Mouse (Mus musculus) adrenal gland, postnatal 4 days (tissue): ENCODE results near the gene Stard13. TPM values are rescaled to one million over a fixed set of nuclear protein-coding genes. Genes with fewer than 3 reads are reported as not detected.

ENCODE experiments used
- DNase-seq, 2 experiments: peaks; one replicate each; pipeline ENCODE4 v3.0.0; 2021 to 2022; ENCODE audit warnings: low spot score in 2 of 2, mixed read lengths in 2 of 2
- total RNA-seq, 2 experiments: library from RNA; stranded (reverse); gene quantifications; 2 replicates each; pipeline ENCODE4 v1.2.3; 2021

The Stard13 gene
- total RNA-seq, 2 experiments from 2014 or later, result 22.6 to 26.6 TPM

DNA sequence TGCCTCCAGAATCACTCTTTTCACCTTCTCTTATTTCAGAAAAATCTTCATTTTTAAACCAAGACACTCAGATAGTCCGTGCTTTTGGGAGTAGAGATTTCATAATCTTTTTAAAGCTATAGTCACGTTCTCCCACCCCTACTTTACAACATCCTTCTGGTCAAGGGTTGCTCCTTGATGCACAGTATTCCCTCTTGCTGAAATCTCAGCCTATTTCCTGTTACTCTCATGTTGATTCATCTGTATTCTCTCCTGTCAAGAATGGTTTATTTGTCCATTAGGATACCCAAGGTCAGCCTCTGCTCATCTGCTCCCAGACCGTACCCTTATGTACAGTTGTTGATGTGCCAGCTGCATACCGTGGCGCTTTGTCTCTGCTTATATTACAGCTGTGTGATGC lies 89.7 kb downstream of the Stard13 start:
- DNase-seq, result no peak

DNA sequence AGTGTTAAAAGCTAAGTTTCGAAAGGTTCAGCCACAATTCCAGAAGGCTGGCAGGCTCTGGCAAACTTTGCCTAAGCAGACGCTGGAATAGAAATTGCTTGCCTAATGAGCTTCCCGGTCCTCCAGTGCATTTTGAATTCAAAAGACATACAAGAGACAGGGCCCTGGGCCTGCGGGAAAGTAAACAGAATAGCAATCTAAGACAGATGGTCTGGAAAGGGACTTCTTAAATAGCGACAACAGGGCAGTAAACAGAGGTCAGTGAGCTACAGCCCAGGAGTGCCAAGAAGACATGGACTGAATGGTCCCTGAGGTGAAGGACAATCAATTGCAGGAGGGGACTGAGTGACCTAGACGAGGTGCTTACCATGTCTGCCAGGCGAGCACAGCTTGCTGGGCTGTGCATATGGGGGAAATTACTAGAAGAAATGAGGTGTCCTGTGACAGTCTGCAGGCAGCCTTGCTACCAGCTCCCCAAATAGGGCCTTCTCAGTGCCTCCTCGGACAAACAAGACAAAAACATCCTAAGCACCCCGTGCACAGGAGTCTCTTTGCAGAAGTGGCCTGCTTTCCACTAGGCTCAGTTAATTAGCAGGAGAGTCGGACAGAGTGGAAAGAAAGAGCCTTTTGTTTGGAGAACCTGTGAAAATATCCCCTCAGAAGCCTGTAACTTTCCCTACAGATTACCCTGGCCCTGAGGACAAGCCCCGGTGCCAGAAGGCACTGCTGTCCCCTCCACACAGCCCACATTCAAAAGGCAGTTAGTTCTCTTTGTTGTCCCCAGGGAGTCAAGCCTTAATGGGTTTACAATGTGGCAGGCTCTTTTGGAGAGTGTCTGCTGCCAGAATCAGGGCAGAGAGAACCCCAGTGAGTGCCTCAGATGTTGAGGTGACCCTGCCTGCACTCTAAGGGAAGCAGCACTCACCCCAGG lies 90.7 kb downstream of the Stard13 start:
- DNase-seq, result no peak

DNA sequence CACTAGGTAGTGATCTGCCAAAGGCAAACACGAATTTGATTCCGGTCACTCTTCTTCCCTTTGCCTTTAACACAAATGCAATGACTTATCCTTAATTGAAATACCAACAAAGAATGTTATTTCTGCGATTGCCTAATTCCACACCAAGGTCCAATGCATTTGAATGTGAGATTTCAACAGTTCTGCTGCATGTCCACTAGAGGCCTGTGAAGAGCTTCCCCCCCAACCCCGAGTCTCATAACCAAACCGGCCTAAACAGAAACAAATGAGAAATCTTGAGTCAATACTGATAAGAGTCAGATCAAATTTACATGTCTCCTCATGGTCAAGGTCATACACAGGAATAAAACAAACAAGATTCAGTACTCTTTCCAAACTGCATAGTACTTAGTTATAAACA lies 91.4 kb downstream of the Stard13 start:
- DNase-seq, result no peak

DNA sequence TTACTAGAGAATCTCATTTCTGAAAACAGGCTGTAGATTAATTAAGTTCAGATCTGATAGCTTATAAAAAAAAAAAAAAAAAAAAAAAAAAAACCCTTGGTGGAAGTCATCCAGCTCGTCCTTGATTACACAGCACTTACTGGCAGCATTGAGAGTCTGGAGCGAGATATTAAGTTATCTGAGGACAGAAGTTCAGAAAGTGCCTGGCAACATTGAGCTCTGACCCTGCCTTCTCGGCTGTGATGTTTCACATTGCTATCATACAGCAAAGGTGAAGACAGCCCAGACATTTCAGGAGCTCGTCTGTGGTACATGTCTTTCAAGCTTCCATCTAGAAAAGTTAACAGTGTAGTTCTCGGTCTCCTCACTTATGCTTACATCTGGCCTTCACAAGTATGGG lies 95.7 kb downstream of the Stard13 start:
- DNase-seq, result no peak

DNA sequence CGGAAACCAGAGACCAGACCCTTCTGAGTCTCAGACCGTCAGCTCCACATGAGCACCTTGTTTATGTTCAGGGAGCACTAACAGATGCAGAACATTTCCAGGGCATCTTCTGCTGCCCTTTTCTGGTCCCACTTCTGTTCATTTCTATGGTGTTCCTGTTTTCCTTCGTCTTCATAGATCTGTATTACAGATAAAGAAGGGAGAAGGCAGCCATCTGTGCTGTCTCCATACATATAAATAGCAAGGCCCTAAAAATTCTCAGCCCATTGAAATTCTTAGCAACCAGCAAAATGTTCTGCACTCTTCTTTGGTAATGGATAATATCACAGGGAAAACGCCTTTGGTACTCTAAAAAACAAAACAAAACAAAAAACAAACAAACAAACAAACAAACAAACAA lies 96.3 kb downstream of the Stard13 start:
- DNase-seq, result no peak

DNA sequence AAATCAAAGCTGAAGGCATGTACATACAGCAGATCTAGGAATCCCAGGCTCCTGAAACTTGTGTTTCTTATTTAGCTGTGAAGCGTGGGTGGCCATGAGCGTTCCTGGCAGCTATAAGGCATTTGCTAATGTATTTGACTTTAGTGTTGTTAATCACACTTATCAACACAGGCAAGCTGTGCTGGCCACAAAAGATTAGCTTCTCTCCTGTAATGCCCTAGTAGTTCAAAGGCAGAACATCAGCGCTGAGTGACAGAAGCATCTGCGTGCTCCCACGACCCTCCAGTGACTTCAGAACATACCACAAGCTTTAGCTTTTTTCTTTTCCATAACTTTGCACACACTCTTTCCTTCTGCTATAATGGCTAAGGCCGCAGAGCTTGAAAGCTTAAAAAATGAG lies 97.7 kb downstream of the Stard13 start:
- DNase-seq, result no peak

DNA sequence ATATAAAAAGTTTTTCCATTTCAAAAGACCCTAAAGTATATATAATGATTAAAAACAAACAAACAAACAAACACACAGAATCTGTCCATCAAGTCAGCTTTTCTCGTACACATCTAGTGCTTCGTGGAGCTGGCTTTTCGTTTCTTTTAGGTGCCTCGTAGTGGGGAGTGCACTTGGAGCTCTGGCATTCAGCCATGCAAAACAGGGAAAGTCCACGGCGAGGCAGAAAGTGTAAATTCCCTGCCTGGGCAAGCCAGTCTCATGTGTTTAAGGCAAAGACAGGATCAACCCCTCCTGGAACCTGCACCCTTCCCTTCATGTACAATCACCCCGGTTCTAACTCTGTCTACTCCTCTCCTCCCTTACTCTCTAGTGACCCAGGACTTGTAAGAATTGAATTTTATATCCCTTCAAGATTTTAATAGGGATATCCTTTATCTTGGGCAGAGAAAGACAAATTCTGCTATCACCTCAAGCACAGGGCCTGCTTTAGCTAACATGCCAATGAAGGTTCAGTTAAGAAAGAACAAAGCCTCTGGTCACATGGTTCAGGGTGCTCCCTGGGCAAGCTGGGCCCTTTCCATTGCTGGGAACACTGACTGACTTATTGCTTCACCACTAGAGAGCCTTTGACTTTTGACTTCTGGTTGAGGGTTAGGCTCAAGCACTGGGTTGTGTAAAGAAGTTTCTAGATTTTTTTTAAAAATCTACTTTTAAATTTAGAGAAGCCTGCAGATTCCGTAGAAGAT lies 98.4 kb downstream of the Stard13 start:
- no peak for DNase-seq

DNA sequence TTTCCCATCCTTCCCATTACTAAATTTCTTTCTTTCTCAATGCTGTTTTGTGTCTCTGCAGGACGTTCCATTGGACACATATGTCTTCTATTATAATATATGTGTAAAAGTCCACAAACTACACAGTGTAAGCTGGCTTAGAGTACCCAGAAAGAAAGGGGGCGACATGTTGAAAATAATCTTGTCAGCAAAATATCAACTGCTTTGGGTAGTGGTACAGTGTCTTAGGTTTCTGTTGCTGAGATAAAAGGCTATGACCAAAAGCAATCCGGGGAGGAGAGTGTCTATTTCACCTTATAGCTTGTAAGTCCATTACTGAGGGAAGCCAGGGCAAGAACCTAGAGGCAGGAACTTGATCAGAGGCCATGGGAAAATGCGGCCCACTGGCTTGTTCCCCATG lies 99.4 kb downstream of the Stard13 start:
- DNase-seq, result no peak

DNA sequence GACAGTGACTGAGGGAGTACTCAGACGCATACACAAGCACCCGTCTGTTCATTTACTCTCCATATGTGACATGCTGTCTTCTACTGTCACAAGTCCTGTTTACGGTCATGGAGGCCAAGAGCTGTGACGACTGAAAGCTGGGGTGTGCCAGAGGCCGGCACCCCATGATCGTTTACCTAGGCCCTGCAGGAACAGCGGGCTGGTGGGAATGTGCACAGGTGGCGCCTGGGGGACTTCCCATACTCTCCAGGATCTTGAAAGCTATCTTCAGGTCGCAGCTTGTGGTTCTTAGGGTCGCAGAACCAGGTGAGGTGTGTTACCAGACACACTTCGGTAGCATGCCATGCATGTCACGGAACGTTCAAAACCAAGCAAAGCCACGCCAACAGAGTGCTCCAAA lies 99.9 kb downstream of the Stard13 start:
- DNase-seq, result no peak

DNA sequence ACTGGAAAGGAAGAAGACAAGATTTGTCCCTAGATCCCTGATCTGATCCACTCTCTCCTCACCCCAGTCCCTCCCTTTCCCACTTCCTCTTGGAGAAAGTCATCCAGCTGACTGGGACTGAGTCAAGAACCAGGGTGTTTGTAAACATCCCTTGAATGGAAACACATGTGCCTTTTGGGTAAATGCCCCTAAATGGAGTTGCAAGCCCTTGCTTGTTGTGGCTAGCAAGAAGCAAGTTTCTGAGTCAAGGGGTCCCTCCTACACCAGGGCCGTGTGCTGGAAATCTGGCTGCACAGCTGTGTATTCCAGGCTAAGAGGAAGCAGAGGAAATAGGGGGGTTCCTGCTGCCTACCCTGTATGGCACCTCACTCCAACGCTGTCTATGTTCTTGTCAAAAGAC lies 103.9 kb downstream of the Stard13 start:
- no peak for DNase-seq

DNA sequence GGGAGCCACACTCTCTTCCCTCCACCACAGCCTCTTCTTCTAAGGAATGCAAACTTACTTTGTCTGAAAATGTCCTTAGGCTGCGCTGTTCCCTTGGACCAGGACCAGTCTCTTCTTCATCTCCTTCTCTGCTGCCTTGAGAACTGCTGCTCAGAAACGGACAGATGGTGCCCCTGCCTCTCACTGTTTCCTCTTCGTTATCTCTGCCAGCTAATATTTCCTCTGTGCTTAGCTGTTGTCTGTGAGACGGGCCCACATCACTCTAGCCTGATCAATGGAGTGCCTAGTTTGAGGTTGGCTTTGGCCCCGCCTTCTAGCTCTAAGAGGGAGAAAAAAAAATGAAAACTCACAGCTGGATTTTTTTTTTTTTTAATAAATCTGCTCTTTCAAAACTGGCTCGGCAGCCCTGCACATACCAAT lies 106.3 kb downstream of the Stard13 start:
- DNase-seq, result no peak

DNA sequence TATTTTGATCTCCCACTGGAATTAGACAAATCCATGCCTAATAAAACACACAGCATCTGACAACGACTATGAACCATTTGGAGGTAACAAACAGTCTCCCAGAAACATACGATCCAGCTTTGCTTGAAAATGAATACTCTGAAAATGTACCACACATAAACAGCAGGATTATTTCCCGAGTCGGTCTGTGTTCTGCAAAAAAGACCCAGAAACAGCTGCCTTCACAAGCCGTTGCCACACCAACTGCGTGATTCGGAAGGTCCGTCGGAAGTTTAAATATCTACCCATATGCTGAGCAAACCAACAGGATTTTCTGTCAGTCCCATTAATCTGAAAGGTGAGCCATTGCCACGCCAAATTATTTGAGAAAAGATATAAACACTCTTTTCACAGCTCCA lies 107.0 kb downstream of the Stard13 start:
- DNase-seq, result no peak

DNA sequence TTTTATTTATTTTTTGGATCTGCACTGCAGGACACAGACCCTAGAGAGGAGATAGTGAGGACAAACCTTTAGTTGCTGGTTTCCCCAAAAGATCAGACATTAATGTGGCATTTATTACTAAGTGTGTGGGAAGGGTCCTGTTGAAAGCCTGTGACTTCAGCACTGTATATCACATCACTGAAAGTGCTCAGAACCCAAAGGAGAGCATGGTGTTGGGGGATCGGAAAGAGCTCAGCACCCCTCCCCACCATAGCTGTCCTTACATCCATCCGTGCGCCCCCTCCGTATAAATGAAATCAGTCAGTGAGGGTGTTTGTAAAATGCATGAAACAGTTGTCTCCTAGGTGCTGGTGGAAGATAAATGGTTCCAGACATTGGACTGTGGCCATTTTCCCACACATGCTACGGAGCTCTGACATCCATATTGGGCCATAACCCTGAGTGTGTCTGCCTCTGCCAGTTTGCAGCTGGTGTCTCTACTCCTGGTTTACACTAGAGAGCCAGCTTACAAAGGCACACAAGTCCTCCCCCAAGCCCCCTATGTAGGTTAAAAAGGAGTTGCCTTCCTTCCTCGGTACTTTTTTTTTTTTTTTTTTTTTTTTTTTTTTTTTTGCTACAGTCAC lies 107.5 kb downstream of the Stard13 start:
- no peak for DNase-seq

DNA sequence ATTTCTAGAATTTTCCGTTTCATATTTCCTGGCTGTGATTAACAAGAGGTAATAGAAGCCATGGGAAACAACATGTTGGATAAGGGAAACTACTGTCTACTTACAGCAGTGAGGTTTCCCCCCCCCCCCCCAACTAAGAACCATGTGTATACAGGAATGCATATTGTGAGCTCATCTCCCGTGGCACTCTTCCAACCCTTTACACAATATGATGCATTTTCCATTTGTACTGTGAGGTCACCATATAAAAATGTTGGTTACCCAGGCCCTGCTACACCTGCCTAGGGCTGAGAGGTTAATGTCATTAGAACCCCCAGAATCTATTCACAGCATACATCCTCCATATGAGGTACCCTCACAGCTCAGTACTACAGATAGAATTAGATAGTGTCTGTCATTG lies 115.8 kb downstream of the Stard13 start:
- no peak for DNase-seq

DNA sequence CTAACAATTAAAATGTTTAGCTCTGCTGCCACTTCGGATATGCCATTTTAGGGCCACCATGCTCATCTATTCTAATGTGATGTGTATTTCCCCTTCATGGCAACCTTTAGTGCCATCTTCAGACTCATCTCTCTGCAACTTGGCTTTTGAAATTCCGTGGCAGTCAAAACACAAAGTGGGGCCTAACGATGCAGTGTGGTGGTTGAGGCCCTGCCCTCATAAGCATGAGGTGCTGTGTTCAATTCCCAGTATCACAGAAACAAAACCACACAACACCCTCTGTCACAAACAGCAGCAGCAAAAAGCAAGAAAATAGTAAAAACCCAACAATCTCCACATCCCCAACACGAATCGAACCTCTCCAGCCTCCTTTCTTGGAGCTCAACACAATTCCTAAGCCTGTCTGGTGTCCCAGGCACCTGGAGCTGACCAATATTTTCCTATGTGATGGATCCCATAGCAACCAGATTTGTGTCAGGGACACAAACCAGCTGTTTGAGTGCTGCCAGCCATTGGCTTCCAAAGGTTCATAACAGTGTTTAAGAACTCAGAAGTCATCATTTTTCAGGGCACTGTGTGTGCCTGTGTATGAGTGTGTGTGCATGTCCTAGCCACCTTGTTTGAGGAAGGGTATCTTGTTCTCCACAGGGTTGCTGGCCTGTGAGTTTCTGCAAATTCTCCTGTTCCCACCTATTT lies 117.3 kb downstream of the Stard13 start:
- no peak for DNase-seq

DNA sequence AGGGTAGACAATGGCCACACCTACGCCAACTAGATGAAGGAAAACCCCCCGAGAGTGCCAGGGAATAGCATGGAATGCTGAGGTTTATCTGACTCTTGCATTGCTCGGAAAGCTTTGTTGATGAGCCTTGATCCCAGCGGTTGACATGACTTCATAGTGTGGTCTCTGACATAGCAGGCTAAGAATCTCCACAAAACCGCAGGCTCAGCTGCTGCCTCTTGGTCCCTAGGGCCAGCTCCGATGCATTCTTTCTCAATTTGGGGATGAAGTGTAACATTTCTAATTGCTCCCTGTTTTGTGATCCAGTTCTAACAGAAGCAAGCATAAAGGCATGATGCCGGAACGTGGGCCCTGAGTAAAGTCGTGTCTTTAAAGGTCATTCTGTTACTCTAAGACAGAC lies 120.9 kb downstream of the Stard13 start:
- no peak for DNase-seq

DNA sequence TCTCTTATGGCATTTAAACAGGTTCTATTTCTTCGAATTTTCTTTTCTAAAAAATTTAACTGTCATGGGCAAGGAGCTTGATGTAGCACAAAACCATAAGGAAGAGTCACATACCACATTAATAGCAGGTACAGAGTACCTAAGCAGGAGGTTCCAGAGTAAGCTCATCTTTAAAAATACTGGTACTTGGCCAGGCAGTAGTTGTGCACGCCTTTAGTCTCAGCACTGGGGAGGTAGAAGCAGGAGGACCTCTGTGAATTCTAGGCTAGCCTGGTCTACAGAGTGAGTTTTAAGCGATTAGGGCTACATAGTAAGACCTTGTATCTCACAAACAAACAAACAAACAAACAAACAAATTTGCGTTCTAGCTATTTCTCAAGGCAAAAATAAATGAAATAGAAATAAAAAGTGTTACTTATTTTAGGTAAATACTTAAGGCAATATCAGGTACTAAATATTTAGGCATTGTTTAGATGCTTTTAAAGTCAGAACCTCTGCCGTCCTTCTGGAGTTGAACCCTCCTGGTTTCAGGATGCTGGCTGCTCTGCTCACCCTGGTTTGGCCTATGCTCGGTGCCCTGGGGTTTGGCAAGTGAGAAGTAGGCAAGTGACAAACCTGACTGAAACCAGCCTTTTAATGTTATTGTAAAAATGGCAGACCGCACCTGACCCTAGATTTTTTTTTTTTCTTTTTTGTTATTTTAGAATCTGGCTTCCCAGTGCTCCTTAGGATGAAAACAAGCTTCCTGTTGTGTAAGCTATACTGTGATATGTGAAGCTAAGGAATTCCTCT lies 122.4 kb downstream of the Stard13 start:
- no peak for DNase-seq

DNA sequence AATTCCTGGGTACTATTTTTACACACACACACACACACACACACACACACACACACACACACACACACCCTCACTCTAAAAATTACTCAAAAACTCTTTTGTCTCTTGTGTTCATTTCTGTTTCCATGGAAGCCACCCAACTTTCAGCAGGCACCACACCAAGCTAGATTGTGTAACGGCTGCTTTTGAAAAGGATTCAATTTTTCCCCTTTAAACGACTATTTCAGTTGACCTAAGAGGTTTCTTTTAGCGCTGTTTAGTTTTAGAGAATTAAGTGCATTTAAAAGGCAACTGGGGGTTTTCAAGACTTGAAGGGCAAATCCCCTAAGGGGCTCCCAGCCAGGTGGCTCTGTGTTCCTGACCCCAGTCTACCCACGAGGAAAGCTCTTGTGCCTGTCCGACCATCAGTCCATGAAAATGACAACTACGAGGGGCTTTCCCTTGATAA lies 123.2 kb downstream of the Stard13 start:
- no peak for DNase-seq

DNA sequence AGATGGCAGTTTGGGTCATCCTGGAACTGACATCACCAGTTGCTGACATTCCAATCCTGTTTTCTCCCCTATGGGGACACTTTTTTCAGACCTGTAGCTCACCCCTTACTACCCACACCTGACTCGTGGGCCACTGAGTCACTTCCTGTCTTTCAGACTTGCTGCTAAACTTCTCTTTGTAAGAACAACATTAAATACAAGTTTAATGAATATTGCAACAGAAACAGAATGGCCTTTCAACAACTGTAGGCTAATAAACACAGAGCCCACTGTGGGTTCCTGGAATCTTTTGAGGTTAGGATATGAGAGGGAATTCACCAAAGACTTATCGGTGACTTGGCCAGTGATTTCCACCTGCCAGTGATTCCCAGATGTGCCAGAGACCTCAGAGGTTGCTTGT lies 123.8 kb downstream of the Stard13 start:
- no peak for DNase-seq

DNA sequence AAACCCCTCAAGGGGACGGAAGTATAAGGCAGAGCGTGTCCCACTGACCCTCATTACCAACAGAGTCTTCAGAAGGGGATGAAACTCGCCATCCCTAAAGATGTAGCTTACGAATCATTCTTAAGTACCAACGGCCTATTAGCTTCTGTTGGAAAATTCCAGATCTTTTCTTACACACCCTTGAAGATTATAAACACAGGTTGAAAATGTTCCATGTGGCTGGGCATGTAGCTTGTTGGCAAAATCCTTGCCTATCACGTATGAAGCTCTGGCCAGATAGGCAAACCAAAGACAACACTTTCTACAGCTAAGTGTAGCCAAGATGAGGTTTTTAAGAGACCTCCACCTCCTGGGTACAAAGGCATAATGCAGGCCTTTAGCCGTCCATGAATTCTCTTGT lies 124.7 kb downstream of the Stard13 start:
- no peak for DNase-seq
